Mouse (Mus musculus): Measurements from ENCODE around the gene Tgif1.

- no peak for TF ChIP-seq CTCF (IDR thresholded peaks at IDR 0.05; ENCODE audit: low read depth, low read length)
- no peak for TF ChIP-seq POLR2A (IDR thresholded peaks at IDR 0.05; ENCODE audit: insufficient read depth, low read length)
Observed at GRCm38 (mm10) chr17:70848511-70849398, 4.6 kb downstream of the Tgif1 start.
